Mouse (Mus musculus): Measurements from ENCODE around the gene Dynlt1f. TPM values are rescaled to one million over a fixed set of nuclear protein-coding genes. Genes with fewer than 3 reads are reported as not detected.
"Not testable (repeated sequence)": the region's sequence is repeated elsewhere in the genome, so short reads cannot be mapped to it uniquely, and the experiment has no call there.

The Dynlt1f gene
- total RNA-seq, 2 experiments from 2014 or later: 19.3 to 61.9 TPM

DNA sequence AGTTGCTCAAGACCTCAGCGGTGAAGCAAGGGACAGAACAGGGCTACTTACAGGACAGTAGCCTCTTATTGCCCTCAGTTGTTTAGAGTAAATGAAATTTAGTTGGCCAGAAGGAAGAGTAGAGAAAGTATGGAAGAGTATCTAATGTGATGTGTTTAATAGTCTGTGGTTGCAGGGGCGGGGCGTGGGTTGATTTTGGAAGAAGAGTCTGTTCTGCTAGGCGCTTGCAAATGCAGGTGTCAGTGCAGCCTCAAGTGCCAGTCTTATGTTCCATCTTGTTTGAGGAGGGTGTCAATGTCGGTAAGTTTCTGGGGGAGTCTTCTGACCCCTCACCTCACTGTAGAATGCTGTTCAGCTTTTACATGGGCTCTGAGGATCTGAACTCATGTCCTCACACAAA is 9.7 kb upstream of the Dynlt1f start:
- not testable (repeated sequence) for ATAC-seq (replicated peaks; ENCODE audit: low FRiP score, poor library complexity, severe bottlenecking)

DNA sequence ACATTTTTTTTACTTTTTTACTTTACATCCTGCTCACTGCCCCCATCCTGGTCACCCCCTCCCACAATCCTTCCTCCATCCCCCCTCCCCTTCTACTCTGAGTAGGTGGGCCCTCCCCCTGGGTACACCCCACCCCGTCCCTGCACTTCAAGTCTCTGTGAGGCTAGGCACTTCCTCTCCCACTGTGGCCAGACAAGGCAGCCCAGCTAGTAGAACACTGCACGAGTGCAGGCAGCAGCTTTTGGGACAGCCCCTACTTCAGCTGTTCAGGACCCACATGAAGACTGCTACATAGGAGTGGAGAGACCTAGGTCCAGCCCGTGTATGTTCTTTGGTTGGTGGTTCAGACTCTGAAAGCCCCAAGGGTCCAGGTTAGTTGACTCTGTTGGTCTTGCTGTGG is 7.1 kb upstream of the Dynlt1f start:
- not testable (repeated sequence) for ATAC-seq (replicated peaks; ENCODE audit: low FRiP score, poor library complexity, severe bottlenecking)

DNA sequence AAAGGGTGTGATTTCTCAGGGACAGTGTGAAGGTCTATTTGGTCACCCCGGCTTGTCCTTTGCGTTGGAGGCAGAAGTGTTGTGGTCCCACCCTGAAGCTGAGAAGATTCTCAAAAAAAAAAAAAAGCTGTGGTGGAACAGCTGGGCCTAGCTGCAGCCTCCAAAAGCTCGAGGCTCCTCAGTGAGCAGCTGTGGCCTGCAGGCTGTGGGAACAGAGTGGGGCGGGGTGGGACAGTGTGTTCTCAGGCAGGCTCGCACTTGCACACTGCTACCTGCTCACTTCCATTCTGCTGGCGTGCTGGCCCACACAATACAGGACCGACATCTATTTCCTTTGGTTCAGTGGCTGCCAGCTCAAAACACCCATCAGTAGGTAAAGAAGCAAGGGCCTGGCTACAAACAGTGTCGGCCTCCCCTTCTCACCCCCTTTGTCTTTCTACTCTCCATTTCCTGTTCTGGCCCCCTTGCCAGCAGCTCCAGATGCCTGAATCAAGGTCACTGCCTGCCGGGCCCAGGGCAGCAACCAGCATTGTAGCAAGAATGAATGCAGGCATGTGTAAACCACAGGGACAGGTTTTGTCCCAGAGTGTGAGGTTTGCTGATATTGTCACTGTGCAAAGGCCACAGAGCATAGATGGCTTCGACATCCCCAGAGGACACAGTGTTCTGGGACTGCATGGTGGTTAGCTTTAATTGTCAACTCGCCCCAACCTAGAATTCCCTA is 5.6 kb upstream of the Dynlt1f start:
- not testable (repeated sequence) for ATAC-seq (replicated peaks; ENCODE audit: low FRiP score, poor library complexity, severe bottlenecking)

DNA sequence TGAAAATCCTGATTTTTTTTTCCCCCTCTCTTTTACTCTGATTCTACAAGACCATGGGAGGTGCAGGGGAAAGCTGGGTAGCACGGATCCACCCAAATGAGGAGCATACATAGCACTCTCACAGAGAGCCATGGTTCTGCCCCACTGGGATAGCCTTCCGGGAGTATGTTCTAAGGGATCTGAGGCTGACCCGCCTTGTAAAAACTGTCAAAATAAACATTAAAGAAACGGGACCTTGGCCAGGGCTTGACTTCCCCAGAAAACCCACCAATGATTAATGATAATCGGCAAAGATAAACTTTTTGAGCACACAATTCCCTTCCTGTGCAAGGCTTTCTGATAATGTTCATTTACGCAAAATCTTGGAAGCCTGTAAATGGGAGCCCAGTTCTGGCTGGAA is 4.9 kb upstream of the Dynlt1f start:
- not testable (repeated sequence) for ATAC-seq (replicated peaks; ENCODE audit: low FRiP score, poor library complexity, severe bottlenecking)

DNA sequence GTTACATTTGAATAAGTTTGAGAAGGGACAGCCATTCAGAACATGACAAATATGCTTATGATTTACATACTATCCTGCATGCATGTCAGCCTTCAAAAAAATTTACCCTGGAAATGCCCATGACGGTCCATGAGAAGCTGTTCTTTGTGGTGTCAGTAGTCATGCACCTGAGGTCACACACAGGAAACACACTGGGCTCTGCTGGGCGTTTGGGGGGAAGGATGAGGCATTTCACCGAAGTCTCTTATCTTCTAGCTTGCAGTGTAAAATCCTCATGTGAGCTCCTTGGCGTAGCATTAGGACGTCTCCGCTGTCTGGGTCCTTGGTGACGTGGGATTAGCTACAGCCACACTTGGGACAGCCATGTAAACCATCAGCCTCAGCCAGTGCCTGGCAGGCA is 3.1 kb upstream of the Dynlt1f start, which contains the start of gene Sytl3:
Gene Sytl3 (plus strand): TSS at position 293 of the 400 bp plus-strand sequence.
- not testable (repeated sequence) for ATAC-seq (replicated peaks; ENCODE audit: low FRiP score, poor library complexity, severe bottlenecking)

DNA sequence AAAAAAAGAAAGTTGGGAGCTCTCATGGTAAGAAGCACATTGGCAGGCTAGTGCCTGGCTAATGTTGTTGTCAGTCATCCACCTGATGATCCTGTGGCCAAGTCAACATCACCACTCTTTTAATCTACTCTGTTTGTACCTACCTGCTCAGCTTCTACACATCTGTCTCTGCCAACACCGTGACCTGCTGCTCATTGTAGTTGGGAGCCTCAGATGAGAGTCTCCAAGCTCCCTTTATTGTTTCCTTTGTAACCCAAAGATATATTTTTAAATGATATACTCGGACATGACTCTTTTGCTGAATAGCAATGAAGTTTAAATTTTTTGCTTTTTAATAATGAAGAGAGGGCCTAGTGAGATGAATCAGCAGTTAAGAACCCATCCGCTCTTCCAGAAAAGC is 771 bp upstream of the Dynlt1f start:
- not testable (repeated sequence) for ATAC-seq (replicated peaks; ENCODE audit: low FRiP score, poor library complexity, severe bottlenecking)

DNA sequence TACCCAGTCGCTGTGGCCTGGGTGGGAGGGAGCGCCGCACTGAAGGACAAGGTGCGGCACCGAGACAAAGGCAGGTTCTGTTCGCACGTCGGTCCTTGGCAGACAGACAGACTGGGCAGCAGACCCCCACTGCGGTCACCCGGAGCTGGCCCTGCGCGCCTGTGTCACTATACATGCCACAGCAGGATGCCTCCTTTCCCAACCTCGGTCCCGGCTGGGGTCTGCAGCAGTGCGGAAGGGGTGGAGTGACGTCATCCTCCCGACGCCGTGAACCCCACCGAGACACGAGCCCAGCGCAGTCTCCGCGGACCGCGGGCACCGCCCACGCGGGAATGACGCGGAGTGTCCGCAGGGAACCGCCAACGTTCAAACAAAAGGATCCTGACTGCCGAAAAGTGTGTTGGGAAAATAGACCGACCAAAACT is 601 bp downstream of the Dynlt1f start:
- ATAC-seq (replicated peaks; ENCODE audit: low FRiP score, poor library complexity, severe bottlenecking): peak; percentile 69

DNA sequence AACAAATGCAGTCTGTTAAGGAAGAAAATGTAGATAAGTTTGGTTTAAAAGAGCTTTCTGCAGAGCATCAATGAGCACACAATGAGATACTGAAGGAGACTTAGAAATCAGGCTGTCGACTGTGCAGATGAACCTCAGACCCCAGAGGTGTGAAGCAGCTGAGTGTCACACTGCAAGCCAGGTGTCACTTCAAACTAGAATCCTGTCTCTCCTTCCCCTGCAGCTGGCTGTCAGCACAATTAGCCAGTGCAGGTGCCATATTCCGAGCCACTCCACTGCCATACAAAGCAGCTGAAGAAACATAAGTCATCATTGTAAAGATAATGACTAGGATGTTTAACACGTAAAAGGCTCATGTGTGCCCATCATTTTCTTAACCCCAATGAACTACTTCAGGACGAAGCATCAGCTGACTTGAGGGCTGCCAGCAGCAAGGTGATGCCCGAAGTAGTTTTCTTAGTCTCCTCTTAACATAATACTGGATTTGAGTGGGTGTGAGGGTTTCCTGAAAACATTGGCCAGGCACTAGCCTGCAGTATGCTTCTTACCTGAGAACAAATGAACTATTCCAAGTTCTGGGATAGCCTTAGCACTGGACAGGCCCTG is 2.3 kb downstream of the Dynlt1f start:
- not testable (repeated sequence) for ATAC-seq (replicated peaks; ENCODE audit: low FRiP score, poor library complexity, severe bottlenecking)

DNA sequence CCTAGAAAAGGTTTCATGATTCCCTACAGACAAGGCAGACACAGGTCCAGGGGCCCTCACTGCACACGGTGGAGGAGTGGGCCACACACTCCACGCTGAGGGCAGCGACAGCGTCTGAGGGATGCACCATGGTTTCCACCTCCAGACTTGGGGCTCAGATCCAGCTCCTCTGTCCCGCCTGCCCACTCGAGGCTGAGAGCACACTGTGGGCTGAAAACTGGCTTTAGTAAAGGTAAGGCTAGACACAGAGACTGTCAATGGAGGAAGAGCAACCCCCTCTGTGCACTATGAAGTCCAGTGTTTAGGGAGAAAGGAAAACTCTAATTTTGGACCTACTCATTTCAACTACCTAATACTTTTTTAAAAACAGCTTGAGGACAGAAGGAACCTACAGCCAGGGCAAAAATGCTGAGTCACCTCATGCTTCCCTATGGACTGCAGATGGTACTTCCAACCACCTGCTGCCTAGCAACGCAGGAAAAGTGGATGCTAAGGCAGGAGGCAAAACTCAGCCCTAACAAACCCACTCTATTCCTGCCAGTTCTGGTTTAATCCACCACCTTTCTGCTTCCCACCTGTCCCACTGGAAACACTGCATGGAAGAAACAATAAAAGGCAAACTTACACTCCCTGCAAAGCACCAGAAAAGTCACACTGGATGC is 4.7 kb downstream of the Dynlt1f start:
- not testable (repeated sequence) for ATAC-seq (replicated peaks; ENCODE audit: low FRiP score, poor library complexity, severe bottlenecking)

DNA sequence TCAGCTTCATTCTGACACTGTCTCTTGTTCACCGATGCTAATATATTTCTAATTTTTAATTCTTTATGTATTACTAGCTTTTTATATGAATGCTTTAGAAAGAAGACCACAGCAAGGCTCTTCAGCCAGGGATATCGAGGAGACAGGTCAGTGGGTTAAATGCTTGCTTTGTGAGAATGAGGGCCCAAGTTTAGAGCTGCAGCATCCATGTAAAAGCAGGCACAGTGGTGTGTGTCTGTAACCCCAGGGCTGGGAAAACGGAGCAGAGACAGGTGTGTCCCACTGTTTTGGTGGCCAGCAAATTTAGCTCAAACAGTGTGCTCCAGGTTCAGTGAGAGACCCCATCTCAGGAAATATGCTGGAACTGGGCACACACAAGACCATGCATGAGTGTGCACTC is 8.2 kb downstream of the Dynlt1f start:
- not testable (repeated sequence) for ATAC-seq (replicated peaks; ENCODE audit: low FRiP score, poor library complexity, severe bottlenecking)

DNA sequence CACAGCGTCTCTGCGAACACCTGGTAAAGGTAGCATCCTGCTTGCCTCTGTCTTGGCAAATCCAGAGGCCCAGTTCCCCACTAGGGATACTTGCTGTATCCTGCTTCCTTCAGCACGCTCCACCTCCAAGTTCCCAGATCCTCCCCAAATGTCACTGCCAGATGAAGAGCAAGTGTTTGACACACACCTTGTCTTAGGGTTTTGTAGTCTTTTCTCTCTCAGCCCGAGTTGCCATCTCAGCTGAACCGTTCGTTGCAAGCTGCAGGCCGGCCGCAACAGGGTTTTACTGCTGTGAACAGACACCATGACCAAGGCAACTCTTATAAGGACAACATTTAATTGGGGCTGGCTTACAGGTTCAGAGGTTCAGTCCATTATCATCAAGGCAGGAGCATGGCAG is 8.9 kb downstream of the Dynlt1f start:
- not testable (repeated sequence) for ATAC-seq (replicated peaks; ENCODE audit: low FRiP score, poor library complexity, severe bottlenecking)

DNA sequence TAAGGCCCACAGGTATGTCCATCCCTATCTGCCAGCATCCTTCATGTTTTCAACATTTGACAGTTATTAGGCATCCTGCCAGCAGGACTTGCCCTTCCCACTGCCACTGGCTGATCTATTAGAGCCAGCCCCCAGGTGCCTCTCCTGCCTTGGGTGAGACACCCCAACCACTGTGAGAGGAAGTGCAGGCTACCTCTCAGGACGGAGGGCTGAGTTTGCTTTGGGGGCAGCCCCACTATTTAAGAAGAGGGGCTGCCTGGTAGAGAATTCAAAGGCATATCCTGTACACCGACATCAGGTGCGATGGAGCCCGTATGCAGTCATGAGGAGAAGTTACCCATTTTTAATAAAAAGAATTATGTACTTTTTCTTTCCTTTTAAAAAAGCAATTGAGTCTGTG is 10.0 kb downstream of the Dynlt1f start:
- not testable (repeated sequence) for ATAC-seq (replicated peaks; ENCODE audit: low FRiP score, poor library complexity, severe bottlenecking)

DNA sequence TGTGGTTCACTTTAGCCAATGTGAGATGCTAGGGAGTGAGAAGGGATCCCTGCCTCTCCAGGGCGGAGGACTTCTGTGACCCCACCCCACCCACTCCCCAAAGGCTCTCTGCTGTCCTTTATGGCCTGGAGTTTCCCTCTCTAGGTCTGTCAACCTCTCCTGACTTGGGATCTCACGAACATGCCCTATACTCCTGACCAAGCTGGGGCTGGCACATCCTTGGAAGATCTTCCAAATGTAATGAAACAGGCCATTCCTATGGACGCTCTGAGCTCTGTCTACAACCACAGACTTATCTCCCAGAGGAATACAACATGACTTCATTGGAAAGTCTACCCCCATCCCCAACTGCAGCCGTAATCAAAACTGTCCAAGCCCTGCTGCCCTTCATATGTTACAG is 11.0 kb downstream of the Dynlt1f start:
- ATAC-seq (replicated peaks; ENCODE audit: low FRiP score, poor library complexity, severe bottlenecking): not testable (repeated sequence)

DNA sequence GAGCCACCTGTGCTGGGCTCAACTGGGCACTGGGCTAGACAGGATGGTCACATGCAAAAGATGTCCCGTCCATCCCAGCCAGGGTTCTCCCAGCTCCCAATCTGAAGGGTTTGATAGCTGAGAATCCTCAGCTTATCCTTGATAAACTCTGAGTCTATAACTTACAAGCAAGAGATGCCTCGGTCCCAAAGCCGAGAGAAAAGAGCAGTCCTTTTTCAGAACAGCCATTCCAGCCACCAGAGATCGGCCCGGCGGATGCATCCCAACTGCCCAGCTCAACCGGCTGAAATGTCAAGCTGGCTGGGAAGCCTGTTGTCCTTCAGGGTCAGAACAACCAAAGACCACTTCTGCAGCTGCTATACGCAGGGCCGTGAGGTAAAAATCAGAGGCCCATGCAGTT is 11.5 kb downstream of the Dynlt1f start:
- not testable (repeated sequence) for ATAC-seq (replicated peaks; ENCODE audit: low FRiP score, poor library complexity, severe bottlenecking)

DNA sequence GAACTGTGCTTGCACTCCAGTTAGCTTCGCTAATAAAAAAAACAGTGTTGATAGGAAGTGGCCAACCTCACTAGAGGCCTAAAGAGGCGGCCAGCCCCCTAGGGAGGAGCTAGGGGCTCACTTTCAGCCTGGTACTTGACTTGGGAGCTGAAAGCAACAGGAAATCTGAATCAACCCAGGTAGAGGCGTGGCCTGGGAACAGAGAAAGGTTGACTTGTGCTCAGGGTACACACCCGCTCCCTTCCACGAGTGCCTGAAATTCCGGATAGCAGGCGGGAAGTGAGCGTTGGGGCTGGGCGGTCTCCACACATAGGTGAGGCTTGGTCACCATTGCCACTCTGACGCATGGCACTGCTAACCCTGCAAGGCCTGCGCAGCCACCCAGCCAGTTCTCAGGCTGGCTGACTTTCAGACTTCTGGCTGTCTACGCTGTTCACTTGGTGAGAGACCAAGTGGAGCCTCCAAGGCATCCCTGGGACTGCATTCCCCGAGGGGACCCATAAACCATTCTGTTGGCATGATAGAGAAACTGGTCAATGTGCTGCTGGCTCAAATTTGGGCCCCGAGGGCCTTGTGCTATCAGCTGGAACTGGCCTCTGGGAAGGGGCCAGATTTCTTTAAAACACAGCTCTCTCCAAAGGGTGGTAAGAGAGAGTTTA is 14.8 kb downstream of the Dynlt1f start:
- not testable (repeated sequence) for ATAC-seq (replicated peaks; ENCODE audit: low FRiP score, poor library complexity, severe bottlenecking)

DNA sequence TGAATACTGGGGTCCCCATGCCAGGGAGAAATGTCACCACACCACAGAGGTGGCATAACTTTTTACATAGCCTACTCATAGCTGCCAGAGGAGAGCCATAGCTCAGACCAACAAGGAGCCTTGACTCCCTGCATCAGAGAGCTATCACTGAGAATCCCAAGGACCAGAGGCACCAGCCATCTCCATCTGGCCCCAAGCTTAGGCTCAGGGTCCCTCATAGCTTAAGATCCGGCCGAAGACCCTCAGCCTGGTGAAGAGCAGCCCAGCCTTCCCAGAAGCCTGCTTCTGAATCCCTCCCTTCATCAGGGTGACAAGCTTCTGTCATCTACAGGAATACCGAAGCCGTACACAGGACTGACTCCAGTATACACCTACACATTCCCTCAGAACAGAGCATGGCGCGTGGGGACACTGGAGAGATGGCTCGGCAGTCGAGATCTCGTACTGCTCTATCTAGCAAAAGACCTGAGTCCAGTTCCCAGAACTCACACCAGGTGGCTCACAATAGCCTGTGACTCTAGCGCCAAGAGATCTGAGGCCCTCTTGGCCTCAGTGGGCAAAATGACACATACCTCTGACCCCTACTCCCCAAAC is 15.6 kb downstream of the Dynlt1f start:
- not testable (repeated sequence) for ATAC-seq (replicated peaks; ENCODE audit: low FRiP score, poor library complexity, severe bottlenecking)

DNA sequence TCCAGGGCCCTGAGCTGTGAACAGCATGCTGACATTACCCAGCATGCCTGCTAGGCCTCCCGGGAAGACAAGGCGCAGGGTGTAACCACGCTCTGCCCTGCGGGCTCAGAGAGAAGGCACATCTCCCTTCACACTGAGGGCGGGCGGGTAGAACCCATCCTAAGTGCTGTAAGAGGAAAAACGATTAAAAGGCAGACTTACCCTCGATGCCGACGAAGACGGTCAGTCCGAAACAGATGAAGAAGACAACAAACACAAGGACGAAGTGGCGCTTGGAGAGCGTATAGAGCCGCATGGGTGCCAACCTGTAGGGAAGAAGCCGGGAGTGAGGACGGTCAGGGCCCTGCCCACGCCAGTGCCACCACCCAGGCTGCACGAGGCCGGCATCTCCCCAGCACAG is 16.2 kb downstream of the Dynlt1f start:
- not testable (repeated sequence) for ATAC-seq (replicated peaks; ENCODE audit: low FRiP score, poor library complexity, severe bottlenecking)

DNA sequence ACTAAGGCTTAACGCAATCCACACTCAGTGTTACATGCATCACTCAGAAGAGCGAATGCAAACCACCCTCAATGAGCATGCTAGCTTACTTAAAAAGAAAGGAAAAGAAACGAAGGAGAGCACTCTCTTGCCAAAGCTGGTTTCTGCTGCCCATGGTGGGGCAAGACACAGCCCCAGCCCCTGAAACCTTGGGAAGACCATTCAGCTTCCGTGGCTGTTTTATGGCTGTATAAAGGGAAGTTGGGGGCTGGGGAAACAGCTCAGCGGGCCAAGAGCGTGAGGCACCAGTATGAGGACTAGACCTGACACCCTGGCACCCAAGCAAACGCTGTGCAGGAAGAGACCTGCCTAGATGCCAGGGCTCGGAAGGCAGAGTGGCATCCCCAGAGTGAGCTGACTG is 17.3 kb downstream of the Dynlt1f start:
- not testable (repeated sequence) for ATAC-seq (replicated peaks; ENCODE audit: low FRiP score, poor library complexity, severe bottlenecking)

DNA sequence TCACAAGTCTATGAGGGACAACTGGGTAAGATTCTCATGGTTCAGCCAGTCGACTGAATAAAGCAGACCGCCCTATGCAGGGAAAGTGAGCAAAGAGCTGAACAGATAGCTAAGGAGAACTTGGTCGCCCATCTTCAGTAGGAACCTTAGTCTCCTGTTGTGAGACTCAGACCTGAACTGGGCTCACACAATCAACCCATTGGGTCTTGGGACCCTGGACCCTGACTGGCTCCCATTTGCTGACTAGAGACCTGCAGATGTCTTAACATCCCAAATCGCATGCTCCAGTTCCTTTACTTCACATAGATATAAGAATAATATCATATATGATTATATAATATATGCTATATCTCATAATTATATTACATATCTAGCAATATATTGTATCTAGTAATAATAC is 18.3 kb downstream of the Dynlt1f start:
- ATAC-seq (replicated peaks; ENCODE audit: low FRiP score, poor library complexity, severe bottlenecking): not testable (repeated sequence)

DNA sequence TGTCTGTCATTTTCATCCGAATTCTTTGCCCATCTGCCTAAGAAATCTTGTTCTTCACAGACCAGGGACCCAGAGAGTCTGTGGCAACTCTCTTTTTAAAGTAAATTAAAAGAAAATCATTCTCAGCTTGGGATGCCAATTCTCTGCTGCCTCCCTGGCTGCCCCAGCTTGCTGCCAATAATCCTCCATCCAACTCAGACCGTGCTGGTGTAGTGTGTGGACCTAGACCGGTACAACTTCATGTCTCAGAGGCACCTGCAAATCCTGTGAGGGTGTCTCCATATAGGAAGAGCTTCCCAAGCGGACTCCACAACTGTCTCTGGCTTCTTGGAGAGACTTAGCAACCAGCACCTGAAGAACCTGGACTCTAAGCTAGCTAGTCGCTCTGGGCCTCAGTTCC is 18.8 kb downstream of the Dynlt1f start:
- ATAC-seq (replicated peaks; ENCODE audit: low FRiP score, poor library complexity, severe bottlenecking): no peak
